Mouse (Mus musculus): ENCODE results near the gene Rusc1.

DNA sequence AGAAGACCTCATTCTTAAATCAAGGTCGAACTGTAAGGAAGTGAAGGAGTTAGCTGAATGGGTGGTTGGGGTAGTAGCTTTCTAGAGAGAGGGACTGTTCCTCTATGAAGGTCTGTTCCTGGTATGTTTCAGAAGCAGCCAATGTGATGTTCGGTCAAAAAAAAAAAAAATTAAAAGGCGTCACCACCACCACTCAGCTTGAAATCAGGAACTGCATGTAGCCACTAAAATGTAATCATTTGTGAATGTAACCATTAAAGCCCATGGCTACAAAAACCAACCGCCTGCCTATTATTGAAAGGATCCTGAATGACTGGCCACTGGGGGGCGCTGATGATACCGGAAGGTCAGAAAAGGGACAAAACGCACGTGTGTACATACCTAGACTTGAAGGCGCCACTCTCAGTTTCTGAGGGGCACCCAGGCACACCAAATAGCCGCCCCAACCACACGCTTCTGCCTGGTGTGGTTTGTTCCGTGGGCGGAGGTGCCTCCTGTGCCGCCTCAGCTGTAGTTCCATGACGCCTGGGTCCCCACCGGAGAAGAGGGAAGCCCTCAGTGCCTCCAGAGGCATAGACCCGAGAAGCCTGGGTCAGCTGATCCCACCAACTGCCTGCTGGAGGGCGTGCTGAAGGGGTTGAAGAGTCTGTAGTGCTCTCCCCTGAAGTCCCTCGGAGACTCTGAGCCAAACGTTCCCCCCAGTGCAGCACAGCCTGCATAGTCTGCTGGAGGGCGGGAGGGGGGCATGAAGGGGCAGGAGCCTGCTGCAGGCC, 5.6 kb downstream of the Rusc1 start:
- TF ChIP-seq POLR2A (IDR thresholded peaks at IDR 0.05; ENCODE audit: borderline replicate concordance, low read depth, low read length) (no peak), CTCF (IDR thresholded peaks at IDR 0.05; ENCODE audit: low read depth, low read length) (peak; percentile 67)

All from bone marrow macrophage, adult 2 months (primary cell).